Mouse (Mus musculus) heart, adult 11 months (tissue): ENCODE results near the gene C5ar1.
A peak's percentile ranks its signal among the peaks of the same experiment; 100 is the strongest.
"Not testable (repeated sequence)": the region's sequence is repeated elsewhere in the genome, so short reads cannot be mapped to it uniquely, and the experiment has no call there.

Experiments
- DNase-seq: peaks from one replicate; pipeline ENCODE4 v3.0.0; 2022

The C5ar1 gene

DNA sequence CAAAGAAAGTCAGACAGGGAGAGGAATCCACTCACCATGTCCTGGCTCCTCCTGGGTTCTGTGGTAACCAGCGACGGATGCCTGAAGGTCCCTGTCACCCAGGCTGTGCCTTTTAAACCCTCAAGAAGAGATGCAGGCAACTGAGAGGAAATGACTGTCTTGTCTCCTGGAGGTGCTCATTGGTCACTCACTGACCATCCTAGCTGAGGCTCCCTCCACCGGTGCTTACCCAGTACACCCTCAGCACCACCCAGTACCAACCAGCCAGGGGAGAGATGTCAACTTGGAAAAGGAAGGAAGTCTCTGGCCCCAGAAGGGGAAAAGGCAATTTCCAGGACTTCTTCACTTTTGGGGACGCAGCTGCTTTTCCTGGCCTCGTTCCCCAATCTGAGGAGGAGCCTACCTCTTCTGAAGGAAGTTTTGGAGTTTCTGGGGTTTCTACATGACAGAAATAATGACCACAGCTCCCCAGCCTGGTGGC lies at the start of gene C5ar1:
TSS of gene C5ar1 (minus strand) at position 431 of the 481 bp plus-strand sequence.
- peak; percentile 98 for DNase-seq

DNA sequence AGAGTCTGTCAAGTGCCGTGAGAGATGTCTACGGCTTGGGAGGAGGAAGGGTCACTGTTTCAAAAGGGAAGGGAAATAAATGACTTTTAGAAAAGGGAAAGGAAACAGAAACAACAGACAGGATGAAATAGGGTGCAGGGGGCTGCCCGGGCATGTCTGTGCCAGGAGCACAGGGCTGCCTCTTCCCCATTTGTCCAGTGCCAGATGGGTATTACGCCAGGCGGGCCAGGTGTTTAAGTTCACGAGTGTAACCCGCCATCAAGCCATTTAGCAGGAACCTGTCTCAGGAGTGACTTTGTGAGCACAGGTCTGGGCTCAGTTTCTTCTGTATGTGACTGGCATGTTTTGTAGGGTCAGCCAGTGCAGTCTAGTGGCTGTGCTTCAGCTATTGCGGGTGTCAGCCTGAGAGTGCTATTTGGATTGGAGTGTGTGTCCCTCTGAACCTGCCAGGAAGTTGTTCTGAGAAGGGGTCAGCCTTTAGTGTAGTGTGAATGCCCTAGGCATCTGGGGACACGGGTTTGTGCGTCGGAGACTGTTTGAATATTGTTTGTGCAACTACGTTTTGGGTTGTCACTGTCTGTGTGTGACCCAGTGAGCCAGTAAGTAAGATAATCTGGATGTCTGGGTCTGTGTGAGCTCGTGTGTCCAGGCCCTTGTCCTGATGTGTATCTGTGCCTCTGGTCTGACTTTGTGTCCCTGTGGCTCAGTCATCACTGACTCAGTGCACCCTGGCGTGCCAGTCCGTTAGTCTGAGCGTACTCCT lies 49.4 kb upstream of the C5ar1 start:
- peak; percentile 95 for DNase-seq

DNA sequence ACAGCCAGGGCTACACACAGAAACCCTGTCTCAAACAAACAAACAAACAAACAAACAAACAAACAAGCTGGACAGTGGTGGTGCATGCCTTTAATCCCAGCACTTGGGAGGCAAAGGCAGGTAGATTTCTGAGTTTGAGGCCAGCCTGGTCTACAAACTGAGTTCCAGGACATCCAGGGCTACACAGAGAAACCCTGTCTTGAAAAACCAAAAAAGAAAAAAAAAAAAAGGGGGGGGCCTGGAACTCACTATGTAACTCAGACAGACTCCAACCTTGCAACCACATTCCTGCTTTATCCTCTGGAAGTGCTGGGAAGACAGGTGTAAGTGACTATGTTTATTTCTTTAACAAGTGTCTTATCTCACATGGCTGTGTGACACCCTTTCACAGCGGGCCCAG lies 48.8 kb upstream of the C5ar1 start, which contains the start of gene Bbc3:
TSS of gene Bbc3 (plus strand) at position 301 of the 400 bp plus-strand sequence.
- DNase-seq = not testable (repeated sequence)

DNA sequence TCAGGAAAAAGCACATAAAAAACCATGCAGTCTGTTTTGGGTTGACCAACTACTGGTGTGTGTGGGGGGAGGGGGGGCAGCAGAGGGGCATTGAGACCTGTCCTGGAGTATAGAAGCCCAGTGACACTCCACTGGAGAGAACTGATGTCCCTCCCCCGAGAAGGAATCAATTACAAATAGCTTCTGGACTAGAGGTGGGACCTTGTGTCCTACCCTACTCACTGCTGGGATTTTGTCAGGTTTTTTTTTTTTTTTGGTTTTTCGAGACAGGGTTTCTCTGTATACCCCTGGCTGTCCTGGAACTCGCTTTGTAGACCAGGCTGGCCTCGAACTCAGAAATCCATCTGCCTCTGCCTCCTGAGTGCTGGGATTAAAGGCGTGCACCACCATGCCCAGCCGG lies 47.8 kb upstream of the C5ar1 start:
- not testable (repeated sequence) for DNase-seq

DNA sequence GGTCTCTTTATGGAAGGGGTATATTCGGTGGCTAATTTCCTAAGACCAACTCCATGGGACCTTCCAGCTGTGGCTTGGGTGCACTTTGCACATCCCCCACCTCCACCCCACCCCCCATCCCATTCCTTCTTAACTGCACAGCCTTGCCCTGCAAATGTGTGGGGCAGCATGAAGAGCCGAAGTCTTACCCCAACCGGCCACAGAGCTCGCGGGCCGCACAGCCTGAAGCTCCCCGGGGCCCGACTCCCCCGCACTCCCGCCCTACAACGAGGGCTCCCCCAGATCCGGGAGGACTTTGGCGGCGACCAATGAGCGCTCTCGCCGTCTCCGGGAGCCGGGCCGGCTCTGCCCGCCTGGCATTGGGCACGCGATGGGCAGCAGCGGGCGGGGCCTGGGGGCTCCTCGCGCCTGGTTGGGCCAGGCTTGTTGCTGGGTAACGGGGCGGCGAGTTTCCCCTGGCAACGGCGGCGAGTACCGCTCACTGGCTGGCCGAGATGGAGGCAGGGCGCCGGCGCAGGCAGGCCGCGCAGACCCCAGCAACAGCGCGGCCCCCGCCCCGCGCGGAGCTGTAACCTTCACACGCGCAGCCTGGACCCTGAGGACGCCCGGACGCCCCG lies 40.2 kb upstream of the C5ar1 start:
- DNase-seq = peak; percentile 99

DNA sequence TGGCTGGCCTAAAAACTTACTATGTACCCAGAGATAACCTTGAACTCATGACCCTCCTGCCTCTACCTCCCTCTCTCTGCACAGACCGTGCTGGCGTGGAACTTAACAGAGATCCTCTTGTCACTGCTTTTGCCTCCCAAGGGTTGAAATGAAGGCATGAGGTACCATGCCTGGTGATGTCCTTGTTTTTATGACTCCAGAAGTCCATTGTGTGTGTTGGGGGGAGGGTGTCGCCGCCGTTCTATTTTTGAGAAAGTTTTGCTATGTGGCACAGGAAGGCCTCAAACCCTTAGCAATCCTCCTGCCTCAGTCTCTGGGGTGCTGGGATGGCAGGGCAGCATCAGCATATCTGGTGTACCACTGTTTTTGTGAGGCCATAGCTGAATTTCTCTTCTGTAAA lies 39.6 kb upstream of the C5ar1 start:
- peak; percentile 88 for DNase-seq

DNA sequence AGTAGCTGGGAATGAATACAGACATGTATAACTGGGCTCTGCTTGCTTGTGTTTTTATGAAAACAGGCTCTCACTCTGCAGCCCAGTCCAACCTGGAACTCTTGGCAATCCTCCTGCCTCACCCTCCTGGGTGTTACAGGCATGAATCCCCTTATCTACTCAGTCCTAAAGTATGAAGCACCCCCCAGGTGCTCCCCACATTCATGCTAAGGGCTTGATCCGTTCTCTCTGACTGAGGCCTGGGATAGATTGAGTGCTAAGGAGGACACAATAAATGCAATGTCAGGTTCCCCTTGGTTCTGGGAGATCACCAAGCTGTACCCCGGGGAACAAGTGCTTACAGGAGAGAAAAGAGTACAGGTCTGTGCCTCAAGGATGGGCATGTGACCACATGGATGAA lies 38.3 kb upstream of the C5ar1 start:
- DNase-seq = no peak

DNA sequence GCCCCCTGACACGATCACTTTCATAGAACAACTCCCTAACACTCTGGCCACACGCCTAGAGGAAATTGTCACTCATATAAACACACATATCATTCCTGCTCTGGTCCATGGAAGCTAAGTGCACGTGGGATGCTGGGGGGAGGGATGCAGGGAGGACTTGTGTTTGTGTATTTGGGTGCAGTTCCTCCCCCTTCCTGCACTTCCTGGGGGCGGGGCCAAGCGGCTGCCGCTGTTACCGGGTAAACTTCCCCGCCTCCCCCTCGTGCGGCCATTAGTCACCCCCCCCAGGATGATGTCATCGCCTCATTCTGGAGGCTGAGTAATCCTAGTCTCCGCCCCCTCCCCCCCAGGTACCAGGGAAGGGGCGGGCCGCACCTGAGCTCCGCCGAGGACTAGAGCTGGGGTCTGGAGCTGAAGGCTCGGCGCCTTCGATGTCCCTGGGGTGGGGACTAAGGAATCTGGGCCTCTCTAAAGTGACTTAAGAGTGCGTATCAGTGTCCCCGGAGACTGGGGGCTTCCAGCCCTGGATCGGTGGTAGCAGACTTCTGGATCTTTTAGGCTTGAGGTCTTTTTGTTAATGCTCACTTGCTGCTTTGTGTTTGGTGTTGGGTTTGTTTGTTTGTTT lies 37.5 kb upstream of the C5ar1 start:
- peak; percentile 99 for DNase-seq

DNA sequence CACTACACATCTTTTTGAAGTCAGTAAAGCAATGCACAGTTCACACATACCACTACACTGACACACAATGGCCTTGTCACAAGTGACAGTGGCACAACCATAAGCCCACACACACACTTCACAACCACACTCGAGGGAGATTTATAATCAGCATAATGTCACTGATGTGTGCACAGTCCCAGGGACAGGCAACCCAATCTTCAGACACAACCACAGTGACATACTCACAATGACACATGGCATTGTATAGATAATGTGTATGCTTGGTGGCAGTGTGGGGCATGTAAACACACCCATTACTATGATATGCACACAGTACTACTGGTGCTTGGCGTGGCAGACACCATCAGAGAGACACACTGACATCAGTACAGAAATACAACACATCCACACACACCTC lies 36.8 kb upstream of the C5ar1 start:
- DNase-seq = no peak

DNA sequence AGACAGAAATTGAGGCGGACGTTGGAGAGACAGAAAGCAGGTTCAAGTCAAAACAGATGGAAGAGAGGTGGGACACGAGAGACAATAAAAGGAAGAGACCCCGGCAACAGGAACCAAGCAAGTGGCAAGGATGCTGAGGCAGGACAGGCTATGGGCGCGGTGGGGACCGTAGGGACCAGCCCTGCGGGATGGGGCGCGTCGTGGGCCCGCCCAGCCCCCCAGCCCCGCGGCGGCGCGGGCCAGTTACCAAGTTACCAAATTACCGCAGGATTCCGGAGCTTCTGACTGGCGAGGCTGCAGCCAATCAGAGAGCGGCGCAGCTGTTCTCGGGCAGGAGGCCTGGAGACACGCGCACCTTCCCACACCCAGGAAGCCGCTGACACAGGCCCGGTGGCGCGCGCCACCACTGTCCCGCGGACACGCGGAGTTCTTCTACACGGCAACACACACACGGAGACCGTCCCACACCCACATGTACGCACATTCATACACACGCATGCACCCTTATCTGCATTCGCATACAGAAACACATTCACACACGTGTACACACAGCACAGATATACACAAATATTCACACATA lies 36.1 kb upstream of the C5ar1 start:
- DNase-seq = peak; percentile 99

DNA sequence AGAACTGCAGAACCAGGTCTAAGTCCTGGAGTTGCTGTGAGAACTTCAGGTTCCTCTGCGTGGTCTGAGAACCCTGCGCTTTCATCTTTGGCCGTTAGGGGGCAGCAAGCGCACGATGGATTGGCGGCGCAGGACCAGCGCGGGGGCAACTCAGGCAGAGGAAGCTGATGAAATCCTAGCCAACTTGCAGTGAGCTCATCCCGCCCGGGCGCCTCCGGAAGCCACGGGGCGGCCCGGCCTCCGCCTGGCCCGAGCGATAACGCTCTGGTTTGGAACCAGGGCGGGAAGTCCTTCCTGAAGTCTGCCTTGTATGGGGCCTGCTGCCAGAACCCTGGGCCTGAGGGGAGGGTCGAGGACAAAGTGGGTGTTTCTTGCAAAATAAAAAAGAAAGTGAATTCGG lies 35.5 kb upstream of the C5ar1 start:
- DNase-seq = peak; percentile 100

DNA sequence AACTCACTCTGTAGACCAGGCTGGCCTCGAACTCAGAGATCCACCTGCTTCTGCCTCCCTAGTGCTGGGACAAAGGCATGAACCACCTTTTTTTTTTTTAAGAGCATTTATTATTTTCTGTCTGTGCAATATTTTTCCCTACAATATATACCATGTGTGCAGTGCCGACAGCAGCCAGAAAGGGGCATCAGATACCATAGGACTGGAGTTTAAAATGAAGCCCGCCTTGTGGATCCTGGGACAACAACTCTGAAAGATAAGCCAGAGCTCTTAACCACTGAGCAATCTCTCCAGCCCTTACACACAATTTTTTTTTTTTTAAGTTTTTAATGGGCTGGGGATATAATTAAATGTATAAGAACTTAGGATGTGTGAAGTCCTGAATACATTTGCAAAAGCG lies 35.0 kb upstream of the C5ar1 start:
- peak; percentile 88 for DNase-seq

DNA sequence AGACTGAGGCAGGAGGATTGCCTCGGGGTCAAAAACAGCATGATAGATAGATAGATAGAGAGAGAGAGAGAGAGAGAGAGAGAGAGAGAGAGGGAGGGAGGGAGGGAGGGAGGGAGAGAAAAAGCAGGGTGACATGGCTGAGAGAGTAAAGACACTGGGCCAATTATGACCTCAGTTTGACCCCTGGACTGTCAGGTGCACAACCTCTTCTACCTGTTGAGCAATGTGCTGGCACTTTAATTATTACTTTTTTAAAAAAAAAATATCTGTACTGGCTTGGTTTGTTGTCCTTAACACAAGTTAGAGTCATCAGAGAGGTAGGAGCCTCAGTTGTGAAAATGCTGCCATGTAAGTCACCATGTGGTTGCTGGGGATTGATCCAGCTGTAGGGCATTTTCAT lies 28.5 kb upstream of the C5ar1 start:
- DNase-seq = no peak

DNA sequence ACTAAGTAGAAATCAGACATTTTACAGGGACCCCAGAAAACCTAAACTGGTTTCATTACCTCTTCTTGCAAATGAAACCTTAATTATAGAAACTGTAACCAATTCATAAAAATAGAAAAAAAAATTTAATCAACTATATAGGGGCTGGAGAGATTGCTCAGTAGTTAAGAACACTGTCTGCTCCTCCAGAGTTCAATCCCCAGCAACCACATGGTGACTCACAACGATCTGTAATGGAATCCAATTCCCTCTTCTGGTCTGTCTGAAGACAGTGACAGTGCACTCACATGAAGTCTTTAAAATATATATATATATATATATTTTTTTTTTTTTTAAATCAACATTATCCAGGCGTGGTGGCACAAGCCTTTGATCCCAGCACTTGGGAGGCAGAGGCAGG lies 27.7 kb upstream of the C5ar1 start:
- DNase-seq = no peak

DNA sequence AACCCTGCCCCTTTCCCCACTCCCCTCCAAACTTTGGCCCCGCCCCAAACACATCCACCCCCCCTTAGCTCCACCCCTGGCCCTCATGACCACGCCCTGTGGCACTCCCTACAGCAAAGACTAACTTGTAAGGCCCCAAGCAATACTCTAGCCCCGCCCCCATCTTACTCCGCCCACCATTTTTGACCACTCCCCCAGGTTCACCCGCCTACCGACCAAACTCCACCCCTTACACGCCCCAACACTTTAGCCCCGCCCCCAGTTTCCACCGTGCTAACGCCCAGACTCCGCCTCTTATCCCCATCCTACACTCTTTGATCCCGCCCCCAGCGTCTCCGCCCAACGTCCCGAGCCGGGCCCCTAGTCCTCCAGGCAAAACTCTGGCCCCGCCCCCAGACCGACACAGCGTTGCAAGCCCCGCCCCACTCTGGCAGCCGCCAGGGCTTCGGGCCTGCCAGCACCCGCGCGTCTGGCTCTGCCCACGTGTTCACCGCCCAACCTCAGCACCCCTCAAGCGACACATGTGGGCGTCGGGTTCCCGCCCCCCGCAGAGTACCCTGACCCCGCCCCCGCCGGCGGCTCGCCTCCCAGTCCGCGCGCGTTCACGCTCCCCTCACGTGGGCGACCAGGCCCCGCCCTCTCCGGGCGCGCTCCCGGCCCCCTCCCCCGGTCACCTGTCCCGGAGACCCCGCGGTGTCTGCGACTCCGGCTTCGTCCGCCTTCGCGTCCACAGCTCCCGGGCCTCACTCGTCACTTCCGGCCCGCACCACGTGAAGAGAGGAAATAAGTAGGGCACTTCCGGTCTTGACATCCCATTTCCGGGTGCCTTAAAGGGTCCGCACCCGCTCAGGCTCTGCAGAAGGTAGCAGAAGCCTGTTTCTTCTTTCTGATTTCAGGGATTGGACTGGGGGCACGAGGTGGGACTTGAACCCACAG lies 27.0 kb upstream of the C5ar1 start, which contains the start of gene Ccdc9:
TSS of gene Ccdc9 (minus strand) at position 770 of the 936 bp plus-strand sequence.
- DNase-seq = peak; percentile 100

DNA sequence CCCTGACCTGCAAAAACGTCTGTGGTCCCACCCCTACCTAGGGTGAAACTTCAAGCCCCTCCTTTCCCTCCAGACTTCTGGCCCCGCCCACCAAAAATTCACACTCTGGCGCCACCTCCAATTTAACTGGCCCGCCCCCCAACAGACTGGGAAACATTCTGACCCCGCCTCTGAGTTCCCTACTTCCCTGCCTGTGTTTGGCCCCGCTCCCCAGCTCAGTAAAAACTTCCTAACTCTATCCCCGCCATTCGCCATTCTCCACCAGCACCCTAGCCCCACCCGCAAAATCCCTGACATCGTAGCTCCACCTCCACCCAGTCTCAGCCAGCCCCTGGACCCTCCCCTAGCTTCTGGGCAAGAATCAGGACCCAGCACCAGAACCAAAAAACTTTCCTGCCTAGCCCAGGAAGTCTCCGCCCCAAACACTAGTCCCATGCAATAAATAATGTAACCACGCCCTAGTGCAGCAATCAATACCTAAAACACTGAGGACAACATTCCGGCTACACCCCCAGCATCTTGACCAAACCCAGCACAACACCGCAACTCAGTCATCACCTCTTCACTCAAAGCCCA lies 26.2 kb upstream of the C5ar1 start:
- DNase-seq = no peak

DNA sequence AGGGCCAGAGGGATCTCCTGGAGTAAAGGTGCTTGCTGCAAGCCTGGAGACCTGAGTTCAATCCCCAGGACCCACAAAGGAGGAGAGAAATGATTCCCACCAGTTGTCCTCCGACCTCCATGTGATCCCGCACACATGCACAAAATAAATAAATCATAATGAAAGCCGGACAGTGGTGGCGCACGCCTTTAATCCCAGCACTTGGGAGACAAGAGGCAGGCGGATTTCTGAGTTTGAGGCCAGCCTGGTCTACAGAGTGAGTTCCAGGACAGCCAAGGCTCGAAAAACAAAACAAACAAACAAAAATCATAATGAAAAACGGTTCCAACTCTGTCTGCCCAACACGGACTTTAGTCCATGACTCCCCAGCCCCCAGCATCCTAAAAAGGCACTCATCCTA lies 25.6 kb upstream of the C5ar1 start:
- no peak for DNase-seq

DNA sequence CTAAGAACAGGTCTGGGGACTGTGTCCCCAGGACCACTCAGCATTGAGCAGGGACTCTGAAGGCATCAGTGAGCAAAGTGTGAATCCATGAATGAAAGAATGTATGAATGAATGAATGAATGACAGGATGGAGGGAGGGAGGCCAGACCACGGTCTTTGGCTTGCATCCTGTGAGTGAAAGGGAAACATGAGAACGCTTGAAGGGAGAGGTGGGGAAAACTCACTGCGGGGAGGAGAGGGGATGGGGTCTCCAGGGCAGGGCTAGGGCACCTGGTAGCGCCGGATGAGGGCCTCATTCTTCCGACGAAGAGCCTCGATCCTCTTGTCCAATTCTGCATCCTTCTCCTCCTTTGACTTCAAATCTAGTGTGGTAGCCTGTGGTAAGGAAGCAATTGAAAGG lies 24.7 kb upstream of the C5ar1 start:
- DNase-seq = peak; percentile 92

DNA sequence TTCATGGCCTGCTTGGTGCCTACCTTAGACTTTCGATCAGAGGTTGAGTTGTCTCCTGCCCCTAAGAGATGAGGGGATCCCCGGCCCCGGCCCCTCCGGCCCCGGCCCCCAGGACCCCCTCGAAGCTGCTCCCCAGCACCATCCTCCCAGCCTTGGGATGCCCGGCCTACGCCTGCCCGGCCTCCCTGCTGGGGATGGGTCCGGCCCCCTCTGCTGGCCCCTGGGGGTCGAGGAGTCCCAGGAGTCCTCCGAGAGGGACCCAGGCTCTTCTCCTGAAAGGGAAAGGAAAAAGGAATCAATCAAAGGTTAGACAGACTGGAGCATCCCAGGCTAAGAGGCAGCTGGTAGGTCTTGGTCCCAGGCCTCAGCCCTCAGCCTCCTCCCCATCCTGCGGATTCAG lies 23.0 kb upstream of the C5ar1 start:
- DNase-seq = peak; percentile 92

DNA sequence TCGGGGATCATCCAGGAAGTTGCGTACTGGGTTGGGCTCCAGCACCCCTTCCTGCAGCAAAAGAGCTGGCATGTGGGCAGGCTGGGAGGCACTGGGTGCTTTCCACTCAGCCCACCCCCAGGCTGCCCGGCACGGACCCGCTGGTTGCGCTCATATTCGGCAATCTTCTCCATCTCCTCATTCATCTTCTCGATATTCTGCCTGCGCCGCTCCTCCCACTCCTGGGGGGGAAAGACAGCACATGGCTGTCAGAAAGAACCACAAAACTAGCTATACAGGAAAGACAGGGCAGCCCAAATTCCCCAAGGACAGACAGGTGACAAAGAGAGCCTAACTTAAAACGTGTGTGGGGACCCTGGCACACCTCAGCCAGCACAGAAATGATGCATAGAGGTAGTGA lies 21.4 kb upstream of the C5ar1 start:
- peak; percentile 93 for DNase-seq

DNA sequence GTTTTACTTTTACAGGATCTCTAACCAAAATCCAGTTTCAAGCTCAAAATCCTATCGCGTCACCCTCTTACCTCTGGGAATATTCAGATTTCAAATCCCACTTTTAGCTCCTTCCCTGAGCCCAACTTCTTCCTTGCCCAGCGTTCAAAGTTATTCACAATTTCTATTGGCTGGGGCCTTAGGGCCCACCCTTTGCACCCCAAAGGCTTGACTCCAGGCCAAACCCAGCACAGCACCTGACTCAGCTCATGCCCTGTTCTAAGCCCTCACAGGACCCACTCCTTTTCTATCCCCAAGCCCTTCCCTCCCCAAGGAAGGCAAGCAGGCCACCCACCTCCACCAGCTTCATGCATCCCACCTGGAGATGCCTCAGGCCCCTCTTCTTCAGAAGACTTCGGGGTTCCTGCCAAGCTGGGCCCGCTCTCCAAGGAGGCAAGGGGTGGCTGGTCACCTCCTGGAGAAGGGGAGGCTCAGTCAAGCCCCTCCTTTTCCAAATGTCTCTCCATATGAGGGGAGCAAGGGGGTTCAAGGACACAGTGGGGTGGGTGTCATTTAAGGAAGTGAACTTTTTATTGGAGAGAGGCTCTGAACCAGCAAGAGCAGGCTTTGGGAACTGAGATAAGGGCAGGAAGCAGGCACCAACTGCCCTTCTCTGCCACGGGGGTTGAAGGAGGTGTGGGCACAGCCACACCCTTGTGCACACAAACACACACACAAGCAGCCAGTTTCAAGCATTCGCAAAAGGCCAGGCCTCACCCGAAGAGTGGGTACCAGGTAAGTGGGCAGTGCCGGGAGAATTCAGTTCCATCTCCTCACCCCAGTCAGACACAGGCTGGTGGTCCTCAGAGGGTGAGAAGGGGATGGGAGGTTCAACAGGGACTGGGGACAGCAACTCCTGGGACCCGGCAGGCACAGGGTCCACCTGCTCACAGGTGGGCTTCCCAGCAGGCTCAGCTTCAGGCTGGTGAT lies 15.9 kb upstream of the C5ar1 start:
- DNase-seq = peak; percentile 91
